Mouse (Mus musculus): ENCODE results near the gene Apbb1.

Gene Apbb1

GRCm38 (mm10) chr7:105581094-105581703 is at the start of gene Apbb1:
Gene Apbb1 (minus strand): TSS chr7:105581653.
- DNase-seq (ENCODE audit: low spot score in 2 of 2), result peak; percentile 33 to 49

GRCm38 (mm10) chr7:105628633-105629032 is 47.2 kb upstream of the Apbb1 start:
- DNase-seq (ENCODE audit: low spot score in 2 of 2), result no peak

- no peak for DNase-seq (ENCODE audit: low spot score in 2 of 2)
Measured at GRCm38 (mm10) chr7:105625397-105625796, 43.9 kb upstream of the Apbb1 start.

- DNase-seq (ENCODE audit: low spot score in 2 of 2), result no peak
Measured at GRCm38 (mm10) chr7:105621646-105622292, 40.3 kb upstream of the Apbb1 start.

- no peak for DNase-seq (ENCODE audit: low spot score in 2 of 2)
Measured at GRCm38 (mm10) chr7:105621053-105621452, 39.6 kb upstream of the Apbb1 start.

- no peak for DNase-seq (ENCODE audit: low spot score in 2 of 2)
Measured at GRCm38 (mm10) chr7:105619701-105620100, 38.2 kb upstream of the Apbb1 start.

GRCm38 (mm10) chr7:105617810-105618209 is 36.4 kb upstream of the Apbb1 start:
- DNase-seq (ENCODE audit: low spot score in 2 of 2), result no peak

- DNase-seq (ENCODE audit: low spot score in 2 of 2), result no peak
Measured at GRCm38 (mm10) chr7:105616561-105616960, 35.1 kb upstream of the Apbb1 start.

- no peak for DNase-seq (ENCODE audit: low spot score in 2 of 2)
Measured at GRCm38 (mm10) chr7:105615720-105616119, 34.3 kb upstream of the Apbb1 start.

GRCm38 (mm10) chr7:105614400-105614799 is 32.9 kb upstream of the Apbb1 start:
- DNase-seq (ENCODE audit: low spot score in 2 of 2), result no peak

GRCm38 (mm10) chr7:105611767-105612166 is 30.3 kb upstream of the Apbb1 start:
- no peak for DNase-seq (ENCODE audit: low spot score in 2 of 2)

- no peak for DNase-seq (ENCODE audit: low spot score in 2 of 2)
Measured at GRCm38 (mm10) chr7:105608467-105608866, 27.0 kb upstream of the Apbb1 start.

- DNase-seq (ENCODE audit: low spot score in 2 of 2), result peak in 1 of 2 experiments; percentile 40
Measured at GRCm38 (mm10) chr7:105602860-105603623, 21.6 kb upstream of the Apbb1 start.

GRCm38 (mm10) chr7:105590097-105590496 is 8.6 kb upstream of the Apbb1 start:
- no peak for DNase-seq (ENCODE audit: low spot score in 2 of 2)

GRCm38 (mm10) chr7:105588325-105588912 is 7.0 kb upstream of the Apbb1 start:
- DNase-seq (ENCODE audit: low spot score in 2 of 2), result no peak

GRCm38 (mm10) chr7:105581959-105582358 is 506 bp upstream of the Apbb1 start:
- DNase-seq (ENCODE audit: low spot score in 2 of 2), result no peak

GRCm38 (mm10) chr7:105580627-105581089 is 795 bp downstream of the Apbb1 start:
- no peak for DNase-seq (ENCODE audit: low spot score in 2 of 2)

- no peak for DNase-seq (ENCODE audit: low spot score in 2 of 2)
Measured at GRCm38 (mm10) chr7:105578481-105578880, 3.0 kb downstream of the Apbb1 start.

GRCm38 (mm10) chr7:105577377-105577871 is 4.0 kb downstream of the Apbb1 start:
- no peak for DNase-seq (ENCODE audit: low spot score in 2 of 2)

GRCm38 (mm10) chr7:105576166-105576748 is 5.2 kb downstream of the Apbb1 start:
- no peak for DNase-seq (ENCODE audit: low spot score in 2 of 2)

- DNase-seq (ENCODE audit: low spot score in 2 of 2), result no peak
Measured at GRCm38 (mm10) chr7:105574537-105574936, 6.9 kb downstream of the Apbb1 start.

- no peak for DNase-seq (ENCODE audit: low spot score in 2 of 2)
Measured at GRCm38 (mm10) chr7:105572949-105573348, 8.5 kb downstream of the Apbb1 start.
